Mouse (Mus musculus): ENCODE results near the gene Nes. TPM values are rescaled to one million over a fixed set of nuclear protein-coding genes. Genes with fewer than 3 reads are reported as not detected.

The Nes gene
- polyA plus RNA-seq, 1 experiment from 2014 or later, result 1.4 TPM

- Histone ChIP-seq H3K27me3 (ENCODE audit: control insufficient read depth, insufficient read depth, low read depth, low read length) (no peaks in the 10 kb centered on the region), H3K27ac (ENCODE audit: low read length) (no peak overlapping the region), H3K9ac (ENCODE audit: low read depth, low read length) (no peak overlapping the region), H3K4me2 (ENCODE audit: low read depth, low read length) (no peak overlapping the region), H3K9me3 (replicated peaks; ENCODE audit: control insufficient read depth, low read length) (no peaks in the 10 kb centered on the region), H3K4me1 (ENCODE audit: control insufficient read depth, low read depth, low read length) (peaks cover 18% of the 10 kb centered on the region), H3K36me3 (ENCODE audit: control insufficient read depth, insufficient read depth) (peaks cover 24% of the 10 kb centered on the region), H3K4me3 (ENCODE audit: low read depth, low read length) (no peak overlapping the region)
- ATAC-seq (ENCODE audit: low read depth), result no peak; the same call in 1 of the 2 replicates
- WGBS (ENCODE audit: insufficient replicate concordance), result 94% methylated on average over 2 of the region's 2 CpGs
Measured at GRCm38 (mm10) chr3:87935776-87936175, 35.1 kb upstream of the Nes start.

GRCm38 (mm10) chr3:87940611-87941010 lies 30.3 kb upstream of the Nes start:
- H3K36me3 ChIP-seq (ENCODE audit: control insufficient read depth, insufficient read depth), result peaks cover 35% of the 10 kb centered on the region
- H3K9ac ChIP-seq (ENCODE audit: low read depth, low read length), result no peak overlapping the region
- no peak overlapping the region for H3K27ac ChIP-seq (ENCODE audit: low read length)
- H3K4me1 ChIP-seq (ENCODE audit: control insufficient read depth, low read depth, low read length), result no peaks in the 10 kb centered on the region; the same call in 1 of the 2 replicates
- no peak overlapping the region for H3K4me2 ChIP-seq (ENCODE audit: low read depth, low read length)
- no peak for ATAC-seq (ENCODE audit: low read depth)
- peaks cover 6% of the 10 kb centered on the region for H3K27me3 ChIP-seq (ENCODE audit: control insufficient read depth, insufficient read depth, low read depth, low read length)
- no peak overlapping the region for H3K4me3 ChIP-seq (ENCODE audit: low read depth, low read length)
- 77% methylated on average over 5 of the region's 5 CpGs for WGBS (ENCODE audit: insufficient replicate concordance)
- H3K9me3 ChIP-seq (replicated peaks; ENCODE audit: control insufficient read depth, low read length), result no peaks in the 10 kb centered on the region

- Histone ChIP-seq H3K4me3 (ENCODE audit: low read depth, low read length) (no peak overlapping the region), H3K9me3 (replicated peaks; ENCODE audit: control insufficient read depth, low read length) (no peaks in the 10 kb centered on the region), H3K27ac (ENCODE audit: low read length) (no peak overlapping the region), H3K36me3 (ENCODE audit: control insufficient read depth, insufficient read depth) (peaks cover 30% of the 10 kb centered on the region), H3K4me2 (ENCODE audit: low read depth, low read length) (no peak overlapping the region), H3K9ac (ENCODE audit: low read depth, low read length) (no peak overlapping the region), H3K27me3 (ENCODE audit: control insufficient read depth, insufficient read depth, low read depth, low read length) (peaks cover 24% of the 10 kb centered on the region), H3K4me1 (ENCODE audit: control insufficient read depth, low read depth, low read length) (no peaks in the 10 kb centered on the region)
- ATAC-seq (ENCODE audit: low read depth), result no peak
- 82% methylated on average over 2 of the region's 2 CpGs for WGBS (ENCODE audit: insufficient replicate concordance)
Measured at GRCm38 (mm10) chr3:87942471-87942870, 28.4 kb upstream of the Nes start.

GRCm38 (mm10) chr3:87943586-87943985 lies 27.3 kb upstream of the Nes start:
- Histone ChIP-seq H3K9ac (ENCODE audit: low read depth, low read length) (no peak overlapping the region), H3K4me1 (ENCODE audit: control insufficient read depth, low read depth, low read length) (peaks cover 8% of the 10 kb centered on the region), H3K4me2 (ENCODE audit: low read depth, low read length) (no peak overlapping the region), H3K9me3 (replicated peaks; ENCODE audit: control insufficient read depth, low read length) (no peaks in the 10 kb centered on the region), H3K36me3 (ENCODE audit: control insufficient read depth, insufficient read depth) (peaks cover 26% of the 10 kb centered on the region), H3K27ac (ENCODE audit: low read length) (no peak overlapping the region), H3K4me3 (ENCODE audit: low read depth, low read length) (no peak overlapping the region), H3K27me3 (ENCODE audit: control insufficient read depth, insufficient read depth, low read depth, low read length) (peaks cover 35% of the 10 kb centered on the region)
- 74% methylated on average over 7 of the region's 7 CpGs for WGBS (ENCODE audit: insufficient replicate concordance)
- no peak for ATAC-seq (ENCODE audit: low read depth)

- ATAC-seq (ENCODE audit: low read depth), result no peak
- Histone ChIP-seq H3K27ac (ENCODE audit: low read length) (no peak overlapping the region), H3K4me2 (ENCODE audit: low read depth, low read length) (no peak overlapping the region), H3K36me3 (ENCODE audit: control insufficient read depth, insufficient read depth) (peaks cover 19% of the 10 kb centered on the region), H3K4me3 (ENCODE audit: low read depth, low read length) (no peak overlapping the region), H3K9me3 (replicated peaks; ENCODE audit: control insufficient read depth, low read length) (no peaks in the 10 kb centered on the region), H3K9ac (ENCODE audit: low read depth, low read length) (no peak overlapping the region), H3K27me3 (ENCODE audit: control insufficient read depth, insufficient read depth, low read depth, low read length) (peaks cover 50% of the 10 kb centered on the region), H3K4me1 (ENCODE audit: control insufficient read depth, low read depth, low read length) (peaks cover 10% of the 10 kb centered on the region)
- WGBS (ENCODE audit: insufficient replicate concordance), result 47% methylated on average over 4 of the region's 4 CpGs
Measured at GRCm38 (mm10) chr3:87944838-87945600, 25.9 kb upstream of the Nes start.

GRCm38 (mm10) chr3:87945781-87946540 lies 24.9 kb upstream of the Nes start:
- 30% methylated on average over 12 of the region's 12 CpGs for WGBS (ENCODE audit: insufficient replicate concordance)
- H3K27ac ChIP-seq (ENCODE audit: low read length), result no peak overlapping the region
- peaks cover 10% of the 10 kb centered on the region for H3K4me1 ChIP-seq (ENCODE audit: control insufficient read depth, low read depth, low read length)
- no peak overlapping the region for H3K9ac ChIP-seq (ENCODE audit: low read depth, low read length)
- peaks cover 57% of the 10 kb centered on the region for H3K27me3 ChIP-seq (ENCODE audit: control insufficient read depth, insufficient read depth, low read depth, low read length)
- H3K36me3 ChIP-seq (ENCODE audit: control insufficient read depth, insufficient read depth), result peaks cover 13% of the 10 kb centered on the region
- no peaks in the 10 kb centered on the region for H3K9me3 ChIP-seq (replicated peaks; ENCODE audit: control insufficient read depth, low read length)
- no peak for ATAC-seq (ENCODE audit: low read depth)
- H3K4me3 ChIP-seq (ENCODE audit: low read depth, low read length), result no peak overlapping the region
- no peak overlapping the region for H3K4me2 ChIP-seq (ENCODE audit: low read depth, low read length)

GRCm38 (mm10) chr3:87946541-87946860 lies 24.4 kb upstream of the Nes start:
- Histone ChIP-seq H3K9ac (ENCODE audit: low read depth, low read length) (no peak overlapping the region), H3K27me3 (ENCODE audit: control insufficient read depth, insufficient read depth, low read depth, low read length) (peaks cover 62% of the 10 kb centered on the region), H3K36me3 (ENCODE audit: control insufficient read depth, insufficient read depth) (peaks cover 8% of the 10 kb centered on the region), H3K27ac (ENCODE audit: low read length) (no peak overlapping the region), H3K4me3 (ENCODE audit: low read depth, low read length) (no peak overlapping the region), H3K9me3 (replicated peaks; ENCODE audit: control insufficient read depth, low read length) (no peaks in the 10 kb centered on the region), H3K4me1 (ENCODE audit: control insufficient read depth, low read depth, low read length) (peaks cover 10% of the 10 kb centered on the region), H3K4me2 (ENCODE audit: low read depth, low read length) (no peak overlapping the region)
- no peak for ATAC-seq (ENCODE audit: low read depth)
- 60% methylated on average over 1 of the region's 1 CpGs for WGBS (ENCODE audit: insufficient replicate concordance)

- no peak overlapping the region for H3K4me2 ChIP-seq (ENCODE audit: low read depth, low read length)
- H3K4me1 ChIP-seq (ENCODE audit: control insufficient read depth, low read depth, low read length), result peaks cover 10% of the 10 kb centered on the region
- ATAC-seq (ENCODE audit: low read depth), result no peak
- H3K4me3 ChIP-seq (ENCODE audit: low read depth, low read length), result no peak overlapping the region
- no peaks in the 10 kb centered on the region for H3K9me3 ChIP-seq (replicated peaks; ENCODE audit: control insufficient read depth, low read length)
- H3K36me3 ChIP-seq (ENCODE audit: control insufficient read depth, insufficient read depth), result peaks cover 3% of the 10 kb centered on the region; the same call in 1 of the 2 replicates
- 4% methylated on average over 26 of the region's 26 CpGs for WGBS (ENCODE audit: insufficient replicate concordance)
- peaks cover 69% of the 10 kb centered on the region for H3K27me3 ChIP-seq (ENCODE audit: control insufficient read depth, insufficient read depth, low read depth, low read length)
- H3K9ac ChIP-seq (ENCODE audit: low read depth, low read length), result no peak overlapping the region
- H3K27ac ChIP-seq (ENCODE audit: low read length), result no peak overlapping the region
Measured at GRCm38 (mm10) chr3:87947056-87947810, 23.6 kb upstream of the Nes start.

Measured in liver, embryonic 16.5 days (tissue).